Mouse (Mus musculus) CH12.LX (cell line): ENCODE data around the gene Tfap4.

Experiments
- CTCF ChIP-seq, 2 experiments: IDR thresholded peaks in 1 of 2; conservative IDR thresholded peaks in 1 of 2; 2 replicates each; pipeline ENCODE4 v1.5.1; 2011 to 2012; ENCODE audit warnings: low read depth in 2 of 2, low read length in 2 of 2, improper control_type of control experiment in 1 of 2, inconsistent platforms in 1 of 2, mild to moderate bottlenecking in 1 of 2, moderate library complexity in 1 of 2
- EP300 ChIP-seq: IDR thresholded peaks from 2 replicates; pipeline ENCODE4 v1.6.1; 2011; ENCODE audit warnings: low read length, improper control_type of control experiment
- SIN3A ChIP-seq: IDR thresholded peaks from 2 replicates; pipeline ENCODE4 v1.6.1; 2012; ENCODE audit warnings: low read length, improper control_type of control experiment, inconsistent platforms

- TF ChIP-seq EP300 (no peak), SIN3A (no peak), CTCF (conservative IDR thresholded peaks at IDR 0.05 in 1 of 2, IDR thresholded peaks at IDR 0.05 in 1 of 2; ENCODE audit: low read depth in 2 of 2, low read length in 2 of 2) (no peak)
Measured at GRCm38 (mm10) chr16:4578630-4579029, 19.0 kb upstream of the Tfap4 start.
